Mouse (Mus musculus) hindbrain, embryonic 11.5 days (tissue): ENCODE data around the gene Arhgef11. TPM values are rescaled to one million over a fixed set of nuclear protein-coding genes. Genes with fewer than 3 reads are reported as not detected.

Experiments used
- ATAC-seq: fragments of 200-750 bp; cut with Nextera tagmentation; 2 replicates; pipeline ENCODE4 v1.8.0; 2017; ENCODE audit warnings: mild to moderate bottlenecking, moderate TSS enrichment, moderate library complexity; ENCODE audit not compliant: low FRiP score
- DNase-seq: peaks from one replicate; pipeline ENCODE4 v3.0.0-alpha.2; 2015; ENCODE audit warnings: low spot score
- H3K27ac ChIP-seq: fragments of 300-500 bp; sonication (generic); 2 replicates; pipeline ENCODE4 v1.5.1; 2014; ENCODE audit warnings: mild to moderate bottlenecking, low read depth, low read length
- H3K27me3 ChIP-seq: fragments of 300-500 bp; sonication (generic); 2 replicates; pipeline ENCODE4 v1.6.1; 2014; ENCODE audit warnings: mild to moderate bottlenecking, low read length, moderate library complexity, mixed read lengths; ENCODE audit not compliant: control insufficient read depth, insufficient read depth
- H3K36me3 ChIP-seq: fragments of 300-500 bp; sonication (generic); 2 replicates; pipeline ENCODE4 v1.6.1; 2014; ENCODE audit warnings: mild to moderate bottlenecking, low read length, moderate library complexity, mixed read lengths; ENCODE audit not compliant: control insufficient read depth, insufficient read depth
- H3K4me1 ChIP-seq: fragments of 300-500 bp; sonication (generic); replicated peaks from 2 replicates; pipeline ENCODE4 v1.6.1; 2014; ENCODE audit warnings: low read length, mixed read lengths; ENCODE audit not compliant: control insufficient read depth, insufficient read depth
- H3K4me2 ChIP-seq: fragments of 300-500 bp; sonication (generic); replicated peaks from 2 replicates; pipeline ENCODE4 v1.6.1; 2014; ENCODE audit warnings: mild to moderate bottlenecking, low read depth, low read length
- H3K4me3 ChIP-seq: fragments of 300-500 bp; sonication (generic); 2 replicates; pipeline ENCODE4 v1.5.1; 2014; ENCODE audit warnings: low read depth, low read length
- H3K9ac ChIP-seq: fragments of 300-500 bp; sonication (generic); 2 replicates; pipeline ENCODE4 v1.6.1; 2014; ENCODE audit warnings: low read depth, low read length
- H3K9me3 ChIP-seq: fragments of 300-500 bp; sonication (generic); 2 replicates; pipeline ENCODE4 v1.6.1; 2016; ENCODE audit warnings: low read length; ENCODE audit not compliant: control insufficient read depth
- WGBS: fragments of 180-500 bp; shearing (Covaris S2); extraction: QIAGEN DNeasy Blood & Tissue Kit; methylation state at CpG from one replicate; pipeline ENCODE4 v1.1.7; 2014; 5-methylcytosine and 5-hydroxymethylcytosine counted together
- polyA plus RNA-seq: library from polyadenylated mRNA; unstranded; fragments of >200 nt; fragmentation: Nextera tagmentation; extraction: Ambion mirVana; gene quantifications from 2 replicates; pipeline ENCODE4 v1.2.1, GENCODE M21; 2014

The Arhgef11 gene
- polyA plus RNA-seq, 1 experiment from 2014 or later: 18.6 TPM

GRCm38 (mm10) chr3:87618240-87618639 lies 881 bp downstream of the Arhgef11 start:
- Histone ChIP-seq H3K4me1 (peaks cover 6% of the 10 kb centered on the region; the same call in 1 of the 2 replicates), H3K9ac (peak overlapping the region; percentile 87), H3K27me3 (no peaks in the 10 kb centered on the region), H3K4me2 (peak overlapping the region; percentile 93), H3K36me3 (no peaks in the 10 kb centered on the region), H3K9me3 (no peaks in the 10 kb centered on the region), H3K27ac (no peak overlapping the region), H3K4me3 (peak overlapping the region; percentile 67)
- ATAC-seq (no peak), DNase-seq (peak; percentile 8)
- 13% methylated on average over 3 of the region's 3 CpGs for WGBS

GRCm38 (mm10) chr3:87618981-87619710 lies 1.8 kb downstream of the Arhgef11 start:
- no peak overlapping the region for H3K27ac ChIP-seq
- no peak for DNase-seq

GRCm38 (mm10) chr3:87620218-87620891 lies 3.0 kb downstream of the Arhgef11 start:
- no peaks in the 10 kb centered on the region for H3K36me3 ChIP-seq
- H3K27me3 ChIP-seq: no peaks in the 10 kb centered on the region
- H3K9ac ChIP-seq: 0 out of 2 replicates have a peak overlapping the region, but pooled peaks have one; percentile 20
- H3K9me3 ChIP-seq: no peaks in the 10 kb centered on the region
- H3K4me1 ChIP-seq: peaks cover 6% of the 10 kb centered on the region; the same call in 1 of the 2 replicates
- H3K27ac ChIP-seq: no peak overlapping the region
- H3K4me3 ChIP-seq: peak overlapping the region; percentile 67
- no peak for ATAC-seq
- DNase-seq: no peak
- peak overlapping the region; percentile 41 for H3K4me2 ChIP-seq
- 77% methylated on average over 7 of the region's 7 CpGs for WGBS

More at GRCm38 (mm10) chr3:87618981-87619710, 1.8 kb downstream of the Arhgef11 start:
- Histone ChIP-seq H3K27me3 (no peaks in the 10 kb centered on the region), H3K9me3 (no peaks in the 10 kb centered on the region), H3K9ac (peak overlapping the region; percentile 87), H3K4me2 (peak overlapping the region; percentile 93), H3K4me1 (peaks cover 6% of the 10 kb centered on the region; the same call in 1 of the 2 replicates), H3K36me3 (no peaks in the 10 kb centered on the region), H3K4me3 (peak overlapping the region; percentile 67)
- 65% methylated on average over 5 of the region's 5 CpGs for WGBS
- ATAC-seq: no peak

GRCm38 (mm10) chr3:87624899-87625298 lies 7.5 kb downstream of the Arhgef11 start:
- 94% methylated on average over 4 of the region's 4 CpGs for WGBS
- ATAC-seq: no peak
- Histone ChIP-seq H3K27ac (no peak overlapping the region), H3K27me3 (no peaks in the 10 kb centered on the region), H3K36me3 (no peaks in the 10 kb centered on the region), H3K4me1 (peaks cover 3% of the 10 kb centered on the region; the same call in 1 of the 2 replicates), H3K4me2 (no peak overlapping the region), H3K4me3 (no peak overlapping the region), H3K9ac (no peak overlapping the region), H3K9me3 (no peaks in the 10 kb centered on the region)
- no peak for DNase-seq

GRCm38 (mm10) chr3:87630899-87631298 lies 13.5 kb downstream of the Arhgef11 start:
- Histone ChIP-seq H3K9me3 (no peaks in the 10 kb centered on the region), H3K27me3 (no peaks in the 10 kb centered on the region), H3K27ac (no peak overlapping the region), H3K4me2 (no peak overlapping the region), H3K36me3 (no peaks in the 10 kb centered on the region), H3K9ac (no peak overlapping the region), H3K4me1 (no peaks in the 10 kb centered on the region), H3K4me3 (no peak overlapping the region)
- ATAC-seq (no peak), DNase-seq (no peak)
- WGBS: 92% methylated on average over 9 of the region's 9 CpGs

GRCm38 (mm10) chr3:87631408-87631807 lies 14.0 kb downstream of the Arhgef11 start:
- ATAC-seq: no peak
- Histone ChIP-seq H3K27me3 (no peaks in the 10 kb centered on the region), H3K36me3 (no peaks in the 10 kb centered on the region), H3K4me1 (no peaks in the 10 kb centered on the region), H3K4me2 (no peak overlapping the region), H3K27ac (no peak overlapping the region), H3K9me3 (no peaks in the 10 kb centered on the region), H3K9ac (no peak overlapping the region), H3K4me3 (no peak overlapping the region)
- DNase-seq: no peak
- WGBS: 77% methylated on average over 4 of the region's 4 CpGs

GRCm38 (mm10) chr3:87635514-87635913 lies 18.2 kb downstream of the Arhgef11 start:
- DNase-seq: no peak
- no peak overlapping the region for H3K4me2 ChIP-seq
- no peaks in the 10 kb centered on the region for H3K36me3 ChIP-seq
- no peaks in the 10 kb centered on the region for H3K4me1 ChIP-seq
- no peaks in the 10 kb centered on the region for H3K9me3 ChIP-seq
- ATAC-seq: no peak
- WGBS: 79% methylated on average over 4 of the region's 4 CpGs
- H3K27ac ChIP-seq: no peak overlapping the region
- no peak overlapping the region for H3K9ac ChIP-seq
- H3K4me3 ChIP-seq: no peak overlapping the region
- H3K27me3 ChIP-seq: no peaks in the 10 kb centered on the region

- H3K4me2 ChIP-seq: no peak overlapping the region
- H3K9me3 ChIP-seq: no peaks in the 10 kb centered on the region
- H3K9ac ChIP-seq: no peak overlapping the region
- ATAC-seq (no peak), DNase-seq (no peak)
- H3K27me3 ChIP-seq: no peaks in the 10 kb centered on the region
- no peak overlapping the region for H3K27ac ChIP-seq
- 76% methylated on average over 1 of the region's 1 CpGs for WGBS
- H3K4me1 ChIP-seq: no peaks in the 10 kb centered on the region
- no peak overlapping the region for H3K4me3 ChIP-seq
- no peaks in the 10 kb centered on the region for H3K36me3 ChIP-seq
Observed at GRCm38 (mm10) chr3:87643453-87643852, 26.1 kb downstream of the Arhgef11 start.
